Comparison of ENCODE assay signal across 22 mouse cellular contexts in the genomic region with DNA sequence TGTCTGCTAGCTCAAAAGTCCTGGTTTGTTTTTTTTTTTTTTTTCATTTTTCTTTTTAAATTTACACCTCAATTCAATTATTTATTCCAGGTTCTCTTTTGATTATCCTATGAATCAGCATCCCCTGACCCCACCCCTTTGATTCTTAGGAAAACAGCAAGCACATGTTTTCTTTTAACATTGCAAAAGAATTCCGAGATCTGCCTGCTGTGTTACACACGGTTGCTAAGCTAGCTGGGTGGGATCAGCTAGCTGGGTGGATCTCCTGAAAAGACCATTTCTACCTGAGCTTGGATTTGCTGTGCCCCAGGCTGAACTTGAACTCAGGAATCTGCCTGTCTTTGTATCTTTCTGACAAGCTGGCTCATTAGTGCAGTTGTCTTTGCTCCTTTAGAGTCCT. TPM values are rescaled to one million over a fixed set of nuclear protein-coding genes. Genes with fewer than 3 reads are reported as not detected.
DNase-seq lines count a peak whose midpoint lies in the region; ATAC-seq and TF ChIP-seq lines count a peak whose summit lies in the region.
"Had no signal": no experiment of that assay in that cellular context is flagged by ENCODE, and none has a peak within 500 bp of the region (broad histone marks: within the 10 kb centered on the region; RNA-seq: fewer than 3 reads in every experiment).

No protein-coding gene starts in this region.

- H3K9me3 ChIP-seq in megakaryocyte, embryonic 14.5 days: no peaks in the 10 kb centered on the region
- H3K9me3 ChIP-seq in liver, embryonic 14.5 days (ENCODE audit: control insufficient read depth, low read length): no peaks in the 10 kb centered on the region
- H3K9me3 ChIP-seq in hindbrain, embryonic 11.5 days (ENCODE audit: control insufficient read depth, low read length): no peaks in the 10 kb centered on the region
- H3K9me3 ChIP-seq: forebrain, embryonic 10.5 days; hindbrain, embryonic 10.5 days; kidney, embryonic 15.5 days; limb, embryonic 12.5 days; midbrain, embryonic 15.5 days; neural tube, embryonic 12.5 days had no signal

- H3K4me3 ChIP-seq in megakaryocyte, embryonic 14.5 days (replicated peaks): peak overlapping the region; percentile 100
- no peak overlapping the region for H3K4me3 ChIP-seq in liver, embryonic 14.5 days (ENCODE audit: insufficient read depth in 1 of 2, low read depth in 2 of 2, low read length in 2 of 2)
- H3K4me3 ChIP-seq in hindbrain, embryonic 11.5 days (ENCODE audit: low read depth, low read length): no peak overlapping the region
- H3K4me3 ChIP-seq: neural tube, embryonic 12.5 days had no signal

- 56% methylated on average over 2 of the region's 2 CpGs for WGBS in liver, embryonic 14.5 days (ENCODE audit: insufficient replicate concordance)
- WGBS in hindbrain, embryonic 11.5 days: 51% methylated on average over 2 of the region's 2 CpGs

- no peaks in the 10 kb centered on the region for H3K27me3 ChIP-seq in megakaryocyte, embryonic 14.5 days (replicated peaks)
- H3K27me3 ChIP-seq in liver, embryonic 14.5 days (ENCODE audit: control insufficient read depth, insufficient read depth, low read length): no peaks in the 10 kb centered on the region
- H3K27me3 ChIP-seq in hindbrain, embryonic 11.5 days (ENCODE audit: control insufficient read depth, insufficient read depth, low read length): no peaks in the 10 kb centered on the region
- H3K27me3 ChIP-seq: kidney, embryonic 15.5 days; limb, embryonic 12.5 days; midbrain, embryonic 15.5 days; neural tube, embryonic 12.5 days; Patski had no signal

- no peak for TF ChIP-seq CTCF in liver, embryonic 14.5 days (IDR thresholded peaks at IDR 0.05; ENCODE audit: low read depth)

- peak overlapping the region; percentile 94 for H3K4me2 ChIP-seq in liver, embryonic 14.5 days (ENCODE audit: low read depth)
- H3K4me2 ChIP-seq in hindbrain, embryonic 11.5 days (replicated peaks; ENCODE audit: low read depth, low read length): no peak overlapping the region

- no peak for ATAC-seq in megakaryocyte, adult 5-6 weeks (ENCODE audit: poor library complexity, severe bottlenecking)
- ATAC-seq in liver, embryonic 14.5 days (ENCODE audit: insufficient read depth): no peak
- ATAC-seq in hindbrain, embryonic 11.5 days (ENCODE audit: low FRiP score): no peak
- ATAC-seq in activated CD4-positive, CD25-positive, alpha-beta regulatory T cell, adult 4 months: no peak
- ATAC-seq: forebrain, embryonic 16.5 days; midbrain, embryonic 15.5 days had no signal

- DNase-seq in R1 (ENCODE audit: low read depth, low spot score): peak; percentile 84
- no peak for DNase-seq in liver, embryonic 14.5 days (ENCODE audit: low read depth in 3 of 3, low spot score in 3 of 3)
- no peak for DNase-seq in hindbrain, embryonic 11.5 days (ENCODE audit: low spot score)
- DNase-seq in gastrocnemius, adult 18-20 months (ENCODE audit: low spot score): no peak
- DNase-seq: adrenal gland, postnatal 10 days; gastrocnemius, postnatal 14 days; heart, adult 11 months; kidney, adult 11 months; right cerebral cortex, postnatal 14 days; spleen, adult 18-20 months had no signal

- TF ChIP-seq EP300 in liver, embryonic 14.5 days (IDR thresholded peaks at IDR 0.05; ENCODE audit: low read depth): no peak

- peak overlapping the region; percentile 82 for H3K27ac ChIP-seq in liver, embryonic 14.5 days
- H3K27ac ChIP-seq in hindbrain, embryonic 11.5 days (ENCODE audit: low read depth, low read length): no peak overlapping the region
- H3K27ac ChIP-seq: forebrain, embryonic 10.5 days; hindbrain, embryonic 10.5 days; kidney, embryonic 15.5 days; limb, embryonic 12.5 days; midbrain, embryonic 15.5 days; neural tube, embryonic 12.5 days had no signal

- H3K4me1 ChIP-seq in megakaryocyte, embryonic 14.5 days: peaks cover 71% of the 10 kb centered on the region
- peaks cover 18 to 25% of the 10 kb centered on the region in 2 experiments for H3K4me1 ChIP-seq in liver, embryonic 14.5 days (replicated peaks; ENCODE audit: control insufficient read depth in 2 of 2, insufficient read depth in 2 of 2, low read length in 1 of 2)
- peaks cover 8% of the 10 kb centered on the region; the same call in 1 of the 2 replicates for H3K4me1 ChIP-seq in hindbrain, embryonic 11.5 days (replicated peaks; ENCODE audit: control insufficient read depth, insufficient read depth, low read length)

- peaks cover 18% of the 10 kb centered on the region for H3K36me3 ChIP-seq in megakaryocyte, embryonic 14.5 days (replicated peaks; ENCODE audit: low read length)
- no peaks in the 10 kb centered on the region; the same call in 1 of the 2 replicates for H3K36me3 ChIP-seq in liver, embryonic 14.5 days (replicated peaks; ENCODE audit: control insufficient read depth, insufficient read depth, low read depth)
- H3K36me3 ChIP-seq in hindbrain, embryonic 11.5 days (ENCODE audit: control insufficient read depth, insufficient read depth, low read length): no peaks in the 10 kb centered on the region
- H3K36me3 ChIP-seq: neural tube, embryonic 12.5 days had no signal

- H3K9ac ChIP-seq in liver, embryonic 14.5 days (replicated peaks): peak overlapping the region; percentile 81
- no peak overlapping the region for H3K9ac ChIP-seq in hindbrain, embryonic 11.5 days (ENCODE audit: low read depth, low read length)
- H3K9ac ChIP-seq: kidney, embryonic 15.5 days; limb, embryonic 12.5 days; lung, embryonic 14.5 days; neural tube, embryonic 12.5 days had no signal

RNA-seq across cellular contexts. Expression of gene Cisd1, which starts 1.4 kb away (rescaled TPM):
- polyA plus RNA-seq in megakaryocyte, embryonic 14.5 days (2012; ENCODE audit: insufficient read depth, low replicate concordance): 31.8 and 32.1 TPM in 2 replicates
- 42.5 and 45.0 TPM in 2 replicates for total RNA-seq in megakaryocyte, adult 5-6 weeks (2015)
- total RNA-seq in megakaryocyte, adult 5-6 weeks (2017): 15.2 and 22.8 TPM in 2 replicates
- 17.3 and 29.9 TPM in 2 replicates for polyA plus RNA-seq in liver, embryonic 14.5 days (2012; rRNA removed)
- polyA plus RNA-seq in liver, embryonic 14.5 days (2014; fragmentation: Nextera tagmentation; extraction: Ambion mirVana): 78.2 and 80.2 TPM in 2 replicates
- 145 and 152 TPM in 2 replicates for polyA plus RNA-seq in hindbrain, embryonic 11.5 days (2014; fragmentation: Nextera tagmentation; extraction: Ambion mirVana)
- 100 to 1,000 TPM; 235 to 236 TPM for total RNA-seq in gastrocnemius, adult 18-20 months (2021)
- 10 to 100 TPM; 34.7 to 43.2 TPM for polyA plus RNA-seq in activated CD4-positive, CD25-positive, alpha-beta regulatory T cell, adult 4 months (2017; shearing (Covaris generic))

RNA-seq across cellular contexts. Expression of gene Ipmk, which starts 1.5 kb away (rescaled TPM):
- 5.1 and 14.8 TPM in 2 replicates for polyA plus RNA-seq in megakaryocyte, embryonic 14.5 days (2012; ENCODE audit: insufficient read depth, low replicate concordance)
- total RNA-seq in megakaryocyte, adult 5-6 weeks (2015): 46.7 and 49.8 TPM in 2 replicates
- total RNA-seq in megakaryocyte, adult 5-6 weeks (2017): 53.6 and 55.4 TPM in 2 replicates
- 3.0 and 5.1 TPM in 2 replicates for polyA plus RNA-seq in liver, embryonic 14.5 days (2012; rRNA removed)
- 7.9 and 9.5 TPM in 2 replicates for polyA plus RNA-seq in liver, embryonic 14.5 days (2014; fragmentation: Nextera tagmentation; extraction: Ambion mirVana)
- 20.9 and 21.4 TPM in 2 replicates for polyA plus RNA-seq in hindbrain, embryonic 11.5 days (2014; fragmentation: Nextera tagmentation; extraction: Ambion mirVana)
- 10 to 100 TPM; 18.0 to 19.4 TPM for total RNA-seq in gastrocnemius, adult 18-20 months (2021)
- polyA plus RNA-seq in activated CD4-positive, CD25-positive, alpha-beta regulatory T cell, adult 4 months (2017; shearing (Covaris generic)): 1 to 10 TPM; 2.8 to 3.1 TPM
